Mouse (Mus musculus) frontal cortex, adult (tissue): ENCODE measurements around the gene Hspa8.
"Not testable (repeated sequence)": the region's sequence is repeated elsewhere in the genome, so short reads cannot be mapped to it uniquely, and the experiment has no call there.

Experiments
- ATAC-seq: cut with Nextera tagmentation; 2 replicates; pipeline ENCODE4 v1.9.2; 2017; ENCODE audit warnings: mild to moderate bottlenecking, moderate library complexity, mixed read lengths; ENCODE audit not compliant: low TSS enrichment

Hspa8 gene

GRCm38 (mm10) chr9:40800675-40801612, at the start of gene Hspa8:
TSS of gene Hspa8 (plus strand) at chr9:40800984.
- peak; percentile 90 for ATAC-seq

GRCm38 (mm10) chr9:40751749-40752148, 49.0 kb upstream of the Hspa8 start:
- no peak for ATAC-seq

- peak; percentile 38; the same call in 1 of the 2 replicates for ATAC-seq
These were observed 44.4 kb upstream of the Hspa8 start for GRCm38 (mm10) chr9:40756401-40756800.

- peak; percentile 47 for ATAC-seq
These were observed 43.6 kb upstream of the Hspa8 start for GRCm38 (mm10) chr9:40757105-40757626.

- peak; percentile 90 for ATAC-seq
These were observed 43.0 kb upstream of the Hspa8 start for GRCm38 (mm10) chr9:40757685-40758270.

- ATAC-seq, result no peak
These were observed 38.4 kb upstream of the Hspa8 start for GRCm38 (mm10) chr9:40762354-40762753.

- peak; percentile 45 for ATAC-seq
These were observed 35.8 kb upstream of the Hspa8 start for GRCm38 (mm10) chr9:40764887-40765580.

- ATAC-seq, result peak; percentile 94
These were observed 35.2 kb upstream of the Hspa8 start for GRCm38 (mm10) chr9:40765581-40765940.

GRCm38 (mm10) chr9:40766058-40766605, 34.7 kb upstream of the Hspa8 start:
- no peak; the same call in 1 of the 2 replicates for ATAC-seq

- no peak for ATAC-seq
These were observed 32.8 kb upstream of the Hspa8 start for GRCm38 (mm10) chr9:40767946-40768345.

- peak; percentile 77 for ATAC-seq
These were observed 28.5 kb upstream of the Hspa8 start for GRCm38 (mm10) chr9:40772246-40772645.

GRCm38 (mm10) chr9:40773142-40773541, 27.6 kb upstream of the Hspa8 start:
- ATAC-seq, result not testable (repeated sequence)

GRCm38 (mm10) chr9:40773869-40774268, 26.9 kb upstream of the Hspa8 start:
- no peak for ATAC-seq

- no peak for ATAC-seq
These were observed 24.7 kb upstream of the Hspa8 start for GRCm38 (mm10) chr9:40776044-40776443.

GRCm38 (mm10) chr9:40776459-40777248, 24.1 kb upstream of the Hspa8 start:
- ATAC-seq, result no peak

GRCm38 (mm10) chr9:40780111-40780510, 20.7 kb upstream of the Hspa8 start:
- ATAC-seq, result no peak

- ATAC-seq, result no peak
These were observed 19.7 kb upstream of the Hspa8 start for GRCm38 (mm10) chr9:40780892-40781725.

- ATAC-seq, result peak; percentile 64; the same call in 1 of the 2 replicates
These were observed 18.8 kb upstream of the Hspa8 start for GRCm38 (mm10) chr9:40781726-40782581.
